In the genomic region with DNA sequence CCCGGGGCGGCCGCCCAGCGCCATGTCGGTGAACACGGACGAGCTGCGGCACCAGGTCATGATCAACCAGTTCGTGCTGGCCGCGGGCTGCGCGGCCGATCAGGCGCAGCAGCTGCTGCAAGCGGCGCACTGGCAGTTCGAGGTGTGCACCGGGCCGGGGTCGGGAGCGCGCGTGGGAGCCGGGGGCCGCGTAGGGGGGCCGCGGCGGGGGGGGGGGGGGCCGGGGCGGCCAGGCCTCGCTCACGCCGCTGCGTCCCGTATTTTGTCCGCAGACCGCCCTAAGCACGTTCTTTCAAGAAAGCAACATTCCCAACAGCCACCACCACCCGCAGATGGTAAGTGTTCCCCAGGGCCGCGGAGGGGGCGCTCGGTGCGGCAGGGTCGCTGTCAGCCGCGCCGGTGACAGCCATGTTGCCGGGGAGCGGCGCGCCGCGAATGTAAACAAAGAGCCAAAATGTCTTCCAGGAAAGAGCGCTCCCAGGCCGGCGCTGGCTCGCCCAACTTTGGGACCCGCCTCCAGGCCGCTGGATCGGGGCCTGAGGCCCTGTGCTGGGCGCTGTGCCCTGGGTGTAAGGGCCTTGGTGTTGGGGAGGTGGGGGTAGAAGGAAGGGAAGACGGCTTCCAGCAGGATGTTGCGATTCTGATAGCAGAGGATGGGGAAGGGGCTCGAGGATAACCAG, we compare ENCODE assay signal across 9 mouse cellular contexts. TPM values are rescaled to one million over a fixed set of nuclear protein-coding genes. Genes with fewer than 3 reads are reported as not detected.
DNase-seq lines count a peak whose midpoint lies in the region; ATAC-seq and TF ChIP-seq lines count a peak whose summit lies in the region.
"Had no signal": no experiment of that assay in that cellular context is flagged by ENCODE, and none has a peak within 500 bp of the region (broad histone marks: within the 10 kb centered on the region; RNA-seq: fewer than 3 reads in every experiment).

No protein-coding gene starts in this region.

- TF ChIP-seq CTCF in olfactory bulb, adult 2 months (IDR thresholded peaks at IDR 0.05; ENCODE audit: insufficient read depth, low read depth, low read length) = no peak
- no peak for TF ChIP-seq CTCF in thymus, adult 2 months (IDR thresholded peaks at IDR 0.05; ENCODE audit: borderline replicate concordance, control insufficient read depth, extremely low read depth, insufficient read depth, low read length, poor library complexity)

- peak; percentile 71 for DNase-seq in 3T3-L1 (ENCODE audit: low read depth, low spot score)
- DNase-seq in adrenal gland, adult 2 months = peak; percentile 85
- DNase-seq in embryonic facial prominence, embryonic 11.5 days (ENCODE audit: low spot score) = peak; percentile 72
- DNase-seq in heart, adult 8-10 months (ENCODE audit: low spot score) = peak; percentile 67
- DNase-seq in kidney, adult 9 months = peak; percentile 63
- peak; percentile 66 for DNase-seq in thymus, adult 2 months

- ATAC-seq in embryonic facial prominence, embryonic 11.5 days (replicated peaks; ENCODE audit: insufficient number of reproducible peaks, low FRiP score, low TSS enrichment, low read depth) = peak; percentile 7; the same call in 1 of the 2 replicates
- peak; percentile 3; the same call in 1 of the 2 replicates for ATAC-seq in liver, embryonic 16.5 days (ENCODE audit: low read depth)

- H3K4me2 ChIP-seq in embryonic facial prominence, embryonic 11.5 days (ENCODE audit: low read depth, low read length) = peak overlapping the region; percentile 75
- peak overlapping the region; percentile 70 for H3K4me2 ChIP-seq in liver, embryonic 16.5 days (ENCODE audit: low read depth, low read length)

- no peaks in the 10 kb centered on the region; the same call in 1 of the 2 replicates for H3K4me1 ChIP-seq in embryonic facial prominence, embryonic 11.5 days (ENCODE audit: control insufficient read depth, insufficient read depth, low read length)
- peaks cover 55% of the 10 kb centered on the region for H3K4me1 ChIP-seq in liver, embryonic 16.5 days (ENCODE audit: control insufficient read depth, low read depth, low read length)
- peaks cover 38% of the 10 kb centered on the region for H3K4me1 ChIP-seq in olfactory bulb, adult 2 months (ENCODE audit: control insufficient read depth, insufficient read depth, low read length)
- peaks cover 33% of the 10 kb centered on the region for H3K4me1 ChIP-seq in thymus, adult 2 months (replicated peaks; ENCODE audit: control insufficient read depth, insufficient read depth, low read length)

- WGBS in embryonic facial prominence, embryonic 11.5 days = under 1% methylated on average over 38 of the region's 67 CpGs
- WGBS in liver, embryonic 16.5 days (ENCODE audit: insufficient replicate concordance) = under 1% methylated on average over 41 of the region's 67 CpGs
- under 1% methylated on average over 38 of the region's 67 CpGs for WGBS in olfactory bulb, adult 2 months
- WGBS in thymus, adult 2 months = under 1% methylated on average over 50 of the region's 67 CpGs

- H3K27ac ChIP-seq in embryonic facial prominence, embryonic 11.5 days (replicated peaks; ENCODE audit: low read depth, low read length) = peak overlapping the region; percentile 90
- peak overlapping the region; percentile 93 for H3K27ac ChIP-seq in liver, embryonic 16.5 days (ENCODE audit: low read length)
- peak overlapping the region; percentile 76; the same call in 1 of the 2 replicates for H3K27ac ChIP-seq in olfactory bulb, adult 2 months (ENCODE audit: insufficient read depth, low read depth, low read length)
- peak overlapping the region; percentile 65 for H3K27ac ChIP-seq in thymus, adult 2 months (ENCODE audit: control insufficient read depth, insufficient read depth, low read length)

- H3K4me3 ChIP-seq in embryonic facial prominence, embryonic 11.5 days (ENCODE audit: low read depth, low read length) = peak overlapping the region; percentile 80
- H3K4me3 ChIP-seq in liver, embryonic 16.5 days (ENCODE audit: low read depth, low read length) = peak overlapping the region; percentile 91
- H3K4me3 ChIP-seq in olfactory bulb, adult 2 months (ENCODE audit: insufficient read depth, low read depth, low read length) = peak overlapping the region; percentile 79
- peak overlapping the region; percentile 71 for H3K4me3 ChIP-seq in thymus, adult 2 months (ENCODE audit: control insufficient read depth, insufficient read depth, low read length)

- TF ChIP-seq POLR2A in olfactory bulb, adult 2 months (IDR thresholded peaks at IDR 0.05; ENCODE audit: insufficient read depth, low read depth, low read length) = no peak
- no peak; the same call in 1 of the 2 replicates for TF ChIP-seq POLR2A in thymus, adult 2 months (IDR thresholded peaks at IDR 0.05; ENCODE audit: control insufficient read depth, extremely low read depth, insufficient read depth, low read length, poor library complexity)

- no peaks in the 10 kb centered on the region for H3K9me3 ChIP-seq in embryonic facial prominence, embryonic 11.5 days (replicated peaks; ENCODE audit: control insufficient read depth, low read length)
- H3K9me3 ChIP-seq in liver, embryonic 16.5 days (replicated peaks; ENCODE audit: control insufficient read depth, low read length) = no peaks in the 10 kb centered on the region

- peak overlapping the region; percentile 86 for H3K9ac ChIP-seq in embryonic facial prominence, embryonic 11.5 days (replicated peaks; ENCODE audit: low read length)
- peak overlapping the region; percentile 95 for H3K9ac ChIP-seq in liver, embryonic 16.5 days (ENCODE audit: low read depth, low read length)

- no peaks in the 10 kb centered on the region for H3K27me3 ChIP-seq in embryonic facial prominence, embryonic 11.5 days (ENCODE audit: control insufficient read depth, insufficient read depth, low read length)
- H3K27me3 ChIP-seq in liver, embryonic 16.5 days (ENCODE audit: control insufficient read depth, insufficient read depth, low read depth, low read length) = no peaks in the 10 kb centered on the region
- H3K27me3 ChIP-seq in thymus, adult 2 months (ENCODE audit: control insufficient read depth, insufficient read depth, low read length) = no peaks in the 10 kb centered on the region

- H3K36me3 ChIP-seq in embryonic facial prominence, embryonic 11.5 days (replicated peaks; ENCODE audit: control insufficient read depth, insufficient read depth, low read depth, low read length) = peaks cover 8% of the 10 kb centered on the region
- H3K36me3 ChIP-seq in liver, embryonic 16.5 days (ENCODE audit: control insufficient read depth, insufficient read depth) = peaks cover 17% of the 10 kb centered on the region
- H3K36me3 ChIP-seq in thymus, adult 2 months (ENCODE audit: control insufficient read depth, insufficient read depth, low read length) = peaks cover 7% of the 10 kb centered on the region; the same call in 1 of the 2 replicates

RNA-seq across cellular contexts. Expression of a gene that starts 0.5 kb away (rescaled TPM):
- total RNA-seq in adrenal gland, adult 2 months (2021) = 10 to 100 TPM; 16.3 to 35.2 TPM
- 119 and 158 TPM in 2 replicates for polyA plus RNA-seq in adrenal gland, adult 2 months (2012; rRNA removed)
- polyA plus RNA-seq in embryonic facial prominence, embryonic 11.5 days (2014; fragmentation: Nextera tagmentation; extraction: Ambion mirVana) = 63.6 and 68.4 TPM in 2 replicates
- total RNA-seq in heart, adult 8-10 months (2022) = 10 to 100 TPM; 28.2 to 36.0 (median 32.7) TPM
- polyA plus RNA-seq in liver, embryonic 16.5 days (2015; fragmentation: Nextera tagmentation; extraction: Ambion mirVana) = 34.1 and 34.5 TPM in 2 replicates
- polyA plus RNA-seq in olfactory bulb, adult 2 months (2012; ENCODE audit: insufficient read depth, insufficient read length, low replicate concordance, missing spikeins) = not detected in 2 replicates
- 558 and 566 TPM in 2 replicates for polyA plus RNA-seq in thymus, adult 2 months (2012; rRNA removed)

RNA-seq across cellular contexts. Expression of a gene that starts 21.6 kb away (rescaled TPM):
- 1 to 10 TPM; 6.8 to 7.2 TPM for total RNA-seq in adrenal gland, adult 2 months (2021)
- polyA plus RNA-seq in adrenal gland, adult 2 months (2012; rRNA removed) = 4.6 and 5.5 TPM in 2 replicates
- 15.8 and 15.9 TPM in 2 replicates for polyA plus RNA-seq in embryonic facial prominence, embryonic 11.5 days (2014; fragmentation: Nextera tagmentation; extraction: Ambion mirVana)
- total RNA-seq in heart, adult 8-10 months (2022) = 10 to 100 TPM in 2 of 4 experiments, 1 to 10 TPM in 2; 7.5 to 12.5 (median 9.4) TPM
- polyA plus RNA-seq in liver, embryonic 16.5 days (2015; fragmentation: Nextera tagmentation; extraction: Ambion mirVana) = 1.1 and 1.2 TPM in 2 replicates
- polyA plus RNA-seq in olfactory bulb, adult 2 months (2012; ENCODE audit: insufficient read depth, insufficient read length, low replicate concordance, missing spikeins) = 199 TPM in 1 of 2 replicates, not detected in the other
- 98.7 and 119 TPM in 2 replicates for polyA plus RNA-seq in thymus, adult 2 months (2012; rRNA removed)

RNA-seq across cellular contexts. Expression of a gene that starts 31.6 kb away (rescaled TPM):
- total RNA-seq in adrenal gland, adult 2 months (2021) = not detected
- polyA plus RNA-seq in adrenal gland, adult 2 months (2012; rRNA removed) = 0.06 TPM in 1 of 2 replicates, not detected in the other
- 0.31 TPM in 1 of 2 replicates, not detected in the other for polyA plus RNA-seq in embryonic facial prominence, embryonic 11.5 days (2014; fragmentation: Nextera tagmentation; extraction: Ambion mirVana)
- under 1 TPM in 1 of 4 experiments, not detected in 3; 0.03 TPM for total RNA-seq in heart, adult 8-10 months (2022)
- polyA plus RNA-seq in liver, embryonic 16.5 days (2015; fragmentation: Nextera tagmentation; extraction: Ambion mirVana) = not detected in 2 replicates
- not detected in 2 replicates for polyA plus RNA-seq in olfactory bulb, adult 2 months (2012; ENCODE audit: insufficient read depth, insufficient read length, low replicate concordance, missing spikeins)
- polyA plus RNA-seq in thymus, adult 2 months (2012; rRNA removed) = 0.19 and 0.24 TPM in 2 replicates
- total RNA-seq: common myeloid progenitor, adult 5-6 weeks had no signal

RNA-seq across cellular contexts. Expression of a gene that starts 59.6 kb away (rescaled TPM):
- total RNA-seq in adrenal gland, adult 2 months (2021) = 10 to 100 TPM; 76.0 to 85.0 TPM
- 223 and 257 TPM in 2 replicates for polyA plus RNA-seq in adrenal gland, adult 2 months (2012; rRNA removed)
- 171 and 182 TPM in 2 replicates for polyA plus RNA-seq in embryonic facial prominence, embryonic 11.5 days (2014; fragmentation: Nextera tagmentation; extraction: Ambion mirVana)
- 10 to 100 TPM; 24.5 to 29.9 (median 26.0) TPM for total RNA-seq in heart, adult 8-10 months (2022)
- polyA plus RNA-seq in liver, embryonic 16.5 days (2015; fragmentation: Nextera tagmentation; extraction: Ambion mirVana) = 47.6 and 47.9 TPM in 2 replicates
- not detected in 2 replicates for polyA plus RNA-seq in olfactory bulb, adult 2 months (2012; ENCODE audit: insufficient read depth, insufficient read length, low replicate concordance, missing spikeins)
- 86.0 and 132 TPM in 2 replicates for polyA plus RNA-seq in thymus, adult 2 months (2012; rRNA removed)

Comparison
In these comparisons a context has a peak if more than half of its experiments do, and no peak if none do; other contexts are left out.
1. Peak in every context shown above with its lines: DNase-seq, ATAC-seq, H3K4me3 ChIP-seq and H3K27ac ChIP-seq.